ENCODE assay signal across 10 mouse cellular contexts in the genomic region with DNA sequence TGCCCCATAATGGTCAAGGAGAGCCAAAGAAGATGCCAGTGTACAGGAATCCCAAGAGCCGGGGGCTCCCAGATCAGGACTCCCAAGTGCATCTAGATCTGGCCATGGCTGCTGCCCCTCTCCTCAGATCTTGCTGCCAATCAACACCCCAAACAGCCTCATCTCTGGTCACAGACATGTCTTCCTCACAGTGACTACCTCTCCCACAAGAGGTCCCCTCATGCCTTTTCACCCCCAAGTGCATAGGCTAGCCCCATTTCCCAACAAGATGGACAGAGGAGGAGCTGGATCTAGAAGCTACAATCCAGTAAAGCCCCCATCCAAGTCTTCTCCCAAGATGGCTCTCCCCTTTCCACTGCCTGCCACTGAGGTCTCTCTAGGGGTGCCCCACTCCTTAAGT. TPM values are rescaled to one million over a fixed set of nuclear protein-coding genes. Genes with fewer than 3 reads are reported as not detected.
DNase-seq lines count a peak whose midpoint lies in the region; ATAC-seq lines count a peak whose summit lies in the region.
"Had no signal": no experiment of that assay in that cellular context is flagged by ENCODE, and none has a peak within 500 bp of the region (broad histone marks: within the 10 kb centered on the region; RNA-seq: fewer than 3 reads in every experiment).

No protein-coding gene starts in this region.

- no peak overlapping the region for H3K27ac ChIP-seq in heart, embryonic 10.5 days
- H3K27ac ChIP-seq in embryonic facial prominence, embryonic 10.5 days (replicated peaks), result no peak overlapping the region
- H3K27ac ChIP-seq in hindbrain, embryonic 12.5 days, result no peak overlapping the region
- H3K27ac ChIP-seq in midbrain, embryonic 11.5 days (ENCODE audit: low read depth, low read length), result no peak overlapping the region
- H3K27ac ChIP-seq: kidney, postnatal 0 days; macrophage had no signal

- no peak for ATAC-seq in hindbrain, embryonic 12.5 days (ENCODE audit: low FRiP score)
- ATAC-seq in midbrain, embryonic 11.5 days (ENCODE audit: low FRiP score), result no peak
- no peak for ATAC-seq in CD4-positive, CD25-positive, alpha-beta regulatory T cell, adult 4 months

- H3K4me2 ChIP-seq in hindbrain, embryonic 12.5 days (replicated peaks), result peak overlapping the region; percentile 99
- no peak overlapping the region for H3K4me2 ChIP-seq in midbrain, embryonic 11.5 days

- peaks cover 55% of the 10 kb centered on the region for H3K4me1 ChIP-seq in heart, embryonic 10.5 days
- peaks cover 66% of the 10 kb centered on the region for H3K4me1 ChIP-seq in embryonic facial prominence, embryonic 10.5 days
- H3K4me1 ChIP-seq in hindbrain, embryonic 12.5 days, result peaks cover 59% of the 10 kb centered on the region
- H3K4me1 ChIP-seq in midbrain, embryonic 11.5 days (ENCODE audit: control insufficient read depth, insufficient read depth, low read length), result peaks cover 22% of the 10 kb centered on the region

- peak overlapping the region; percentile 35; the same call in 1 of the 2 replicates for H3K9ac ChIP-seq in hindbrain, embryonic 12.5 days
- H3K9ac ChIP-seq in midbrain, embryonic 11.5 days (ENCODE audit: low read length), result no peak overlapping the region

- H3K9me3 ChIP-seq in heart, embryonic 10.5 days, result no peaks in the 10 kb centered on the region
- no peaks in the 10 kb centered on the region for H3K9me3 ChIP-seq in embryonic facial prominence, embryonic 10.5 days
- H3K9me3 ChIP-seq in hindbrain, embryonic 12.5 days (replicated peaks), result no peaks in the 10 kb centered on the region
- no peaks in the 10 kb centered on the region for H3K9me3 ChIP-seq in midbrain, embryonic 11.5 days (ENCODE audit: control insufficient read depth, low read length)

- H3K4me3 ChIP-seq in heart, embryonic 10.5 days, result peak overlapping the region; percentile 76; the same call in 1 of the 2 replicates
- peak overlapping the region; percentile 70 for H3K4me3 ChIP-seq in embryonic facial prominence, embryonic 10.5 days
- H3K4me3 ChIP-seq in hindbrain, embryonic 12.5 days, result peak overlapping the region; percentile 78
- H3K4me3 ChIP-seq in midbrain, embryonic 11.5 days (ENCODE audit: low read depth, low read length), result no peak overlapping the region

- no peaks in the 10 kb centered on the region for H3K36me3 ChIP-seq in heart, embryonic 10.5 days
- no peaks in the 10 kb centered on the region for H3K36me3 ChIP-seq in embryonic facial prominence, embryonic 10.5 days (replicated peaks)
- H3K36me3 ChIP-seq in hindbrain, embryonic 12.5 days, result no peaks in the 10 kb centered on the region
- no peaks in the 10 kb centered on the region for H3K36me3 ChIP-seq in midbrain, embryonic 11.5 days (ENCODE audit: control insufficient read depth, insufficient read depth, low read length)

- 71% methylated on average over 1 of the region's 1 CpGs for whole genome bisulfite sequencing in heart, embryonic 10.5 days
- 92% methylated on average over 1 of the region's 1 CpGs for WGBS in embryonic facial prominence, embryonic 10.5 days
- WGBS in hindbrain, embryonic 12.5 days, result 82% methylated on average over 1 of the region's 1 CpGs
- WGBS in midbrain, embryonic 11.5 days, result 79% methylated on average over 1 of the region's 1 CpGs

- DNase-seq in heart, embryonic 10.5 days (ENCODE audit: low spot score), result no peak
- DNase-seq in heart, postnatal 36 days, result no peak
- DNase-seq in embryonic facial prominence, embryonic 10.5 days (ENCODE audit: low spot score), result no peak
- peak; percentile 80 for DNase-seq in midbrain, embryonic 11.5 days (ENCODE audit: low spot score, missing footprints)
- DNase-seq in cerebellum, adult 11 months, result no peak
- DNase-seq in lung, postnatal 10 days, result no peak

- intact Hi-C loops in heart, postnatal 36 days (cut with DNase I), result loop anchor here (2.0 to 5.0 kb wide), 2 partner anchors 38 to 55 kb away; no protein-coding TSS in a partner anchor

- peaks cover 92% of the 10 kb centered on the region for H3K27me3 ChIP-seq in heart, embryonic 10.5 days (ENCODE audit: insufficient read depth, poor library complexity, severe bottlenecking)
- peaks cover 94% of the 10 kb centered on the region for H3K27me3 ChIP-seq in embryonic facial prominence, embryonic 10.5 days (replicated peaks; ENCODE audit: low read depth, poor library complexity, severe bottlenecking)
- H3K27me3 ChIP-seq in hindbrain, embryonic 12.5 days, result peaks cover 74% of the 10 kb centered on the region
- H3K27me3 ChIP-seq in midbrain, embryonic 11.5 days (ENCODE audit: control insufficient read depth, insufficient read depth, low read length), result peaks cover 57% of the 10 kb centered on the region

RNA-seq across cellular contexts. Expression of gene Foxo6, which starts 1.4 kb away (rescaled TPM):
- 0.07 and 0.20 TPM in 2 replicates for polyA plus RNA-seq in heart, embryonic 10.5 days (2016; fragmentation: Nextera tagmentation; extraction: Ambion mirVana)
- total RNA-seq in heart, postnatal 36 days (2021), result 1 to 10 TPM; 2.3 to 4.6 TPM
- polyA plus RNA-seq in embryonic facial prominence, embryonic 10.5 days (2016; fragmentation: Nextera tagmentation; extraction: Ambion mirVana), result 0.05 and 0.21 TPM in 2 replicates
- 0.48 and 0.90 TPM in 2 replicates for polyA plus RNA-seq in hindbrain, embryonic 12.5 days (2016; fragmentation: Nextera tagmentation; extraction: Ambion mirVana)
- polyA plus RNA-seq in midbrain, embryonic 11.5 days (2014; fragmentation: Nextera tagmentation; extraction: Ambion mirVana), result 0.11 and 0.25 TPM in 2 replicates
- polyA plus RNA-seq in CD4-positive, CD25-positive, alpha-beta regulatory T cell, adult 4 months (2017; shearing (Covaris generic)), result not detected
- polyA plus RNA-seq: macrophage had no signal
